Mouse (Mus musculus) CH12.LX (cell line): ENCODE results near the gene Mmrn2.

Experiments
- EP300 ChIP-seq: IDR thresholded peaks from 2 replicates; pipeline ENCODE4 v1.6.1; 2011; ENCODE audit warnings: low read length, improper control_type of control experiment
- ETS1 ChIP-seq: conservative IDR thresholded peaks from 2 replicates; pipeline ENCODE4 v1.6.1; 2012; ENCODE audit warnings: low read depth, mild to moderate bottlenecking, inconsistent platforms, low read length, improper control_type of control experiment, moderate library complexity
- SIN3A ChIP-seq: IDR thresholded peaks from 2 replicates; pipeline ENCODE4 v1.6.1; 2012; ENCODE audit warnings: low read length, improper control_type of control experiment, inconsistent platforms
- TCF12 ChIP-seq: IDR thresholded peaks from 2 replicates; pipeline ENCODE4 v1.6.1; 2014; ENCODE audit warnings: low read depth, mild to moderate bottlenecking, inconsistent platforms, low read length, improper control_type of control experiment

- TF ChIP-seq SIN3A (no peak), TCF12 (no peak), EP300 (no peak), ETS1 (no peak)
These were observed 15.5 kb upstream of the Mmrn2 start for GRCm38 (mm10) chr14:34359676-34360244.
